Mouse (Mus musculus) CH12.LX (cell line): ENCODE results near the gene Cer1. TPM values are rescaled to one million over a fixed set of nuclear protein-coding genes. Genes with fewer than 3 reads are reported as not detected.

ENCODE experiments used
- DNase-seq: peaks from one replicate; pipeline ENCODE4 v3.0.0-alpha.2; 2013; ENCODE audit errors: extremely low read depth
- H3K27ac ChIP-seq: 2 replicates; pipeline ENCODE4 v1.5.1; 2012; ENCODE audit warnings: low read depth, mild to moderate bottlenecking, control low read depth, moderate library complexity; ENCODE audit not compliant: insufficient read depth
- H3K27me3 ChIP-seq: replicated peaks from 2 replicates; pipeline ENCODE3; 2012; ENCODE audit warnings: inconsistent platforms
- H3K36me3 ChIP-seq, 2 experiments: replicated peaks in 1 of 2; 2 replicates each; pipeline versions ENCODE3 to v1.6.1; 2012; ENCODE audit warnings: inconsistent platforms in 1 of 2, low read length in 1 of 2, mild to moderate bottlenecking in 1 of 2, mixed read lengths in 1 of 2, moderate library complexity in 1 of 2; ENCODE audit not compliant: control insufficient read depth in 1 of 2, insufficient read depth in 1 of 2
- H3K4me1 ChIP-seq, 2 experiments: 2 replicates each; pipeline ENCODE4 v1.6.1; 2012; ENCODE audit warnings: inconsistent platforms in 1 of 2, moderate library complexity in 1 of 2; ENCODE audit not compliant: insufficient read depth in 2 of 2, control insufficient read depth in 1 of 2
- H3K4me2 ChIP-seq: 2 replicates; pipeline ENCODE4 v1.6.1; 2012; ENCODE audit warnings: low read depth, mild to moderate bottlenecking, control low read depth; ENCODE audit not compliant: poor library complexity, insufficient read depth, severe bottlenecking
- H3K4me3 ChIP-seq, 3 experiments: fragments of 150-350 bp in 1 of 3; sonication (generic) in 1 of 3; replicated peaks in 1 of 3; 2 replicates each; pipeline versions ENCODE3 to v1.5.1; 2011 to 2012; ENCODE audit warnings: low read depth in 2 of 3, low read length in 2 of 3, mild to moderate bottlenecking in 2 of 3, moderate library complexity in 2 of 3, control low read depth in 1 of 3, improper control_type of control experiment in 1 of 3, inconsistent platforms in 1 of 3, mixed read lengths in 1 of 3; ENCODE audit not compliant: poor library complexity in 1 of 3
- H3K79me2 ChIP-seq: replicated peaks from 2 replicates; pipeline ENCODE4 v1.6.1; 2012; ENCODE audit warnings: mild to moderate bottlenecking, moderate library complexity; ENCODE audit not compliant: control insufficient read depth, poor library complexity, insufficient read depth, severe bottlenecking; ENCODE audit errors: extremely low read depth
- H3K9ac ChIP-seq: 2 replicates; pipeline ENCODE4 v1.6.1; 2012; ENCODE audit warnings: low read depth, mild to moderate bottlenecking, control low read depth, moderate library complexity; ENCODE audit not compliant: insufficient read depth
- H3K9me3 ChIP-seq: replicated peaks from 2 replicates; pipeline ENCODE3; 2012; ENCODE audit warnings: low read length, inconsistent platforms, mixed read lengths
- BHLHE40 ChIP-seq: IDR thresholded peaks from 2 replicates; pipeline ENCODE4 v1.6.1; 2011; ENCODE audit warnings: mild to moderate bottlenecking, low read depth, low read length, improper control_type of control experiment
- CHD2 ChIP-seq: IDR thresholded peaks from 2 replicates; pipeline ENCODE4 v1.6.1; 2011; ENCODE audit warnings: low read length, improper control_type of control experiment
- CTCF ChIP-seq, 2 experiments: IDR thresholded peaks in 1 of 2; conservative IDR thresholded peaks in 1 of 2; 2 replicates each; pipeline ENCODE4 v1.5.1; 2011 to 2012; ENCODE audit warnings: low read depth in 2 of 2, low read length in 2 of 2, improper control_type of control experiment in 1 of 2, inconsistent platforms in 1 of 2, mild to moderate bottlenecking in 1 of 2, moderate library complexity in 1 of 2
- ELF1 ChIP-seq: IDR thresholded peaks from 2 replicates; pipeline ENCODE4 v1.6.1; 2014; ENCODE audit warnings: low read depth, mild to moderate bottlenecking, inconsistent platforms, low read length, improper control_type of control experiment
- GABPA ChIP-seq: IDR thresholded peaks from 2 replicates; pipeline ENCODE4 v1.6.1; 2012; ENCODE audit warnings: low read depth, low read length, improper control_type of control experiment, inconsistent platforms; ENCODE audit not compliant: insufficient replicate concordance
- HCFC1 ChIP-seq: IDR thresholded peaks from 2 replicates; pipeline ENCODE4 v1.6.1; 2012; ENCODE audit warnings: low read depth, mild to moderate bottlenecking, inconsistent platforms, low read length, improper control_type of control experiment
- JUN ChIP-seq: IDR thresholded peaks from 2 replicates; pipeline ENCODE4 v1.6.1; 2011; ENCODE audit warnings: low read depth, mild to moderate bottlenecking, low read length, improper control_type of control experiment, moderate library complexity; ENCODE audit not compliant: insufficient read depth
- JUND ChIP-seq: conservative IDR thresholded peaks from 2 replicates; pipeline ENCODE4 v1.6.1; 2011; ENCODE audit warnings: low read depth, low read length, improper control_type of control experiment
- MAFK ChIP-seq: IDR thresholded peaks from 2 replicates; pipeline ENCODE4 v1.6.1; 2011; ENCODE audit warnings: low read length, improper control_type of control experiment; ENCODE audit not compliant: insufficient replicate concordance
- MAX ChIP-seq: IDR thresholded peaks from 2 replicates; pipeline ENCODE4 v1.6.1; 2011; ENCODE audit warnings: low read length, improper control_type of control experiment
- MAZ ChIP-seq: IDR thresholded peaks from 2 replicates; pipeline ENCODE4 v1.6.1; 2012; ENCODE audit warnings: low read depth, mild to moderate bottlenecking, inconsistent platforms, low read length, improper control_type of control experiment, moderate library complexity
- MEF2A ChIP-seq: IDR thresholded peaks from 2 replicates; pipeline ENCODE4 v1.6.1; 2014; ENCODE audit warnings: low read depth, mild to moderate bottlenecking, inconsistent platforms, low read length, improper control_type of control experiment, borderline replicate concordance
- MXI1 ChIP-seq: IDR thresholded peaks from 2 replicates; pipeline ENCODE4 v1.6.1; 2011; ENCODE audit warnings: mild to moderate bottlenecking, low read depth, low read length, improper control_type of control experiment
- MYC ChIP-seq: IDR thresholded peaks from 2 replicates; pipeline ENCODE4 v1.6.1; 2011; ENCODE audit warnings: low read depth, mild to moderate bottlenecking, improper control_type of control experiment, low read length
- PAX5 ChIP-seq: IDR thresholded peaks from 2 replicates; pipeline ENCODE4 v1.6.1; 2012; ENCODE audit warnings: low read length, inconsistent platforms, mixed read lengths
- POLR2A ChIP-seq: IDR thresholded peaks from 2 replicates; pipeline ENCODE4 v1.6.1; 2011; ENCODE audit warnings: low read depth, mild to moderate bottlenecking, improper control_type of control experiment, low read length
- TBP ChIP-seq: conservative IDR thresholded peaks from 2 replicates; pipeline ENCODE4 v1.6.1; 2011; ENCODE audit warnings: low read depth, low read length, improper control_type of control experiment
- ZC3H11A ChIP-seq: IDR thresholded peaks from 2 replicates; pipeline ENCODE4 v1.6.1; 2012; ENCODE audit warnings: low read depth, mild to moderate bottlenecking, inconsistent platforms, low read length, improper control_type of control experiment
- ZMIZ1 ChIP-seq: IDR thresholded peaks from 2 replicates; pipeline ENCODE4 v1.6.1; 2012; ENCODE audit warnings: low read depth, mild to moderate bottlenecking, inconsistent platforms, low read length, improper control_type of control experiment
- dilution Hi-C: fragments of 300-500 bp; cut with MboI; formaldehyde crosslinking; loops from 2 replicates; pipeline ENCODE4 v1.14.3; 2020; ENCODE audit warnings: low sequenced_read_pairs; ENCODE audit not compliant: extremely low pct_unique_long_range_greater_than_20kb, extremely low pct_ligation_motif_present
- in situ Hi-C: fragments of 300-500 bp; cut with MboI; formaldehyde crosslinking; loops from 3 replicates; pipeline ENCODE4 v1.14.3; 2019; ENCODE audit warnings: low sequenced_read_pairs, low pct_ligation_motif_present, low pct_unique_long_range_greater_than_20kb, mixed read lengths
- polyA plus RNA-seq: library from polyadenylated mRNA; unstranded; fragments of >175 nt; gene quantifications from 2 replicates; pipeline ENCODE4 v1.2.1, GENCODE M21; 2012; ENCODE audit warnings: low read depth; ENCODE audit not compliant: insufficient read length
- total RNA-seq, 2 experiments: library from RNA; depleted of rRNA; stranded (reverse); fragments of 300-350 nt in 1 of 2; fragments of >200 nt in 1 of 2; gene quantifications; 2 replicates each; pipeline ENCODE4 v1.2.3; 2012 to 2014

Gene Cer1
- total and polyA plus RNA-seq, 3 experiments: not detected

GRCm38 (mm10) chr4:82892247-82892646, 7.3 kb upstream of the Cer1 start:
- H3K4me1 ChIP-seq: no peaks in the 10 kb centered on the region
- no peaks in the 10 kb centered on the region for H3K9me3 ChIP-seq
- in situ Hi-C loops (no loop called here), dilution Hi-C loops (no loop called here)
- H3K4me3 ChIP-seq: no peak overlapping the region
- no peak overlapping the region for H3K27ac ChIP-seq
- TF ChIP-seq JUN: no peak
- TF ChIP-seq ELF1: no peak
- no peak for TF ChIP-seq ZMIZ1
- no peak for TF ChIP-seq JUND
- no peak for TF ChIP-seq HCFC1
- TF ChIP-seq CHD2: no peak
- TF ChIP-seq MAX: no peak
- TF ChIP-seq MAFK: no peak
- TF ChIP-seq MXI1: no peak
- TF ChIP-seq TBP: no peak
- TF ChIP-seq MEF2A: no peak
- no peak for TF ChIP-seq MYC
- TF ChIP-seq BHLHE40: no peak
- TF ChIP-seq CTCF (conservative IDR thresholded peaks at IDR 0.05 in 1 of 2, IDR thresholded peaks at IDR 0.05 in 1 of 2; ENCODE audit: low read depth in 2 of 2, low read length in 2 of 2): no peak
- TF ChIP-seq ZC3H11A: no peak
- no peak for TF ChIP-seq PAX5
- TF ChIP-seq GABPA: no peak
- TF ChIP-seq MAZ: no peak
- H3K36me3 ChIP-seq: no peaks in the 10 kb centered on the region
- no peaks in the 10 kb centered on the region for H3K27me3 ChIP-seq
- no peak for DNase-seq
- H3K4me2 ChIP-seq: no peak overlapping the region
- no peaks in the 10 kb centered on the region for H3K79me2 ChIP-seq
- H3K9ac ChIP-seq: no peak overlapping the region

GRCm38 (mm10) chr4:82891566-82891965, 6.6 kb upstream of the Cer1 start:
- no peak overlapping the region for H3K9ac ChIP-seq
- DNase-seq: no peak
- no peak overlapping the region for H3K27ac ChIP-seq
- dilution Hi-C loops (no loop called here), in situ Hi-C loops (no loop called here)
- no peaks in the 10 kb centered on the region for H3K9me3 ChIP-seq
- no peaks in the 10 kb centered on the region for H3K79me2 ChIP-seq
- H3K27me3 ChIP-seq: no peaks in the 10 kb centered on the region
- TF ChIP-seq POLR2A (no peak), JUN (no peak), ZMIZ1 (no peak)
- H3K36me3 ChIP-seq: no peaks in the 10 kb centered on the region
- no peaks in the 10 kb centered on the region for H3K4me1 ChIP-seq
- no peak overlapping the region for H3K4me3 ChIP-seq
- no peak overlapping the region for H3K4me2 ChIP-seq
